Mouse (Mus musculus): Measurements from ENCODE around the gene Lbx1. TPM values are rescaled to one million over a fixed set of nuclear protein-coding genes. Genes with fewer than 3 reads are reported as not detected.

The Lbx1 gene
- 0.20 and 1.0 TPM in 2 replicates for polyA plus RNA-seq (2016; fragmentation: Nextera tagmentation; extraction: Ambion mirVana)

DNA sequence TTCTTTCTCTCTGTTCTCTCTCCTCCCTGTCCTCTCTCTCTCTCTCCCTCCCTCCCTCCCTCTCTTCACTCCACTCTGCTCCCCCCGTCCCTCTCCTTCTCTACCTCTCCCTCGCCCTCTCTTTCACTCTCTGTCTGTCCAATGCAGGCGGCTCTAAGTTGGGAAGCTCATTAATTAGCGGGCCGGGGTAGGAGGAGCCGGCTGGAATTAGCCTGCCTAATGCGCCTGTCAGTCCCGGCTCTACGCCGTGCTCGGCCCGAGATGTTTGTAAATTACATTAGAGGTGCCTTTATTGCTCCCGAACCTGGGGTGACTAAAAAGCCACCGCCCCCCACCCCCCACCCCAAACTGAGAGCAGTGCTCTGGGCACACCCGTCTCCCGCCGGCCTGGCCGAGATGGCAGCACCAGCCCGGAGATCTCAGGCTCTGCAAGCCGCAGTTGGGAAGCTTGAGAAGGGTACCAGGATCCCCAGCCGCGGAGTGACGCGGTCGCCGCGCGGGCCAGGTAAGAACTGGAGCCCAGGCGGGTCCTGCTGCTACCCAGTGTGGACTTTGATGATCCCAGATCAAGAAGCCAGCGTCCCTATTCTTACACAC lies at the start of gene Lbx1:
Gene Lbx1 (minus strand): TSS at position 47 of the 597 bp plus-strand sequence.
- DNase-seq (ENCODE audit: low spot score) = no peak
- no peaks in the 10 kb centered on the region for H3K36me3 ChIP-seq
- peaks cover 98% of the 10 kb centered on the region for H3K27me3 ChIP-seq (ENCODE audit: insufficient read depth, poor library complexity, severe bottlenecking)
- H3K4me1 ChIP-seq = peaks cover 46% of the 10 kb centered on the region
- 0% methylated on average over 30 of the region's 30 CpGs for WGBS
- peak within 1 kb of the TSS; percentile 53; the same call in 1 of the 2 replicates for H3K27ac ChIP-seq
- peak within 1 kb of the TSS; percentile 58 for H3K4me3 ChIP-seq
- no peaks in the 10 kb centered on the region for H3K9me3 ChIP-seq

DNA sequence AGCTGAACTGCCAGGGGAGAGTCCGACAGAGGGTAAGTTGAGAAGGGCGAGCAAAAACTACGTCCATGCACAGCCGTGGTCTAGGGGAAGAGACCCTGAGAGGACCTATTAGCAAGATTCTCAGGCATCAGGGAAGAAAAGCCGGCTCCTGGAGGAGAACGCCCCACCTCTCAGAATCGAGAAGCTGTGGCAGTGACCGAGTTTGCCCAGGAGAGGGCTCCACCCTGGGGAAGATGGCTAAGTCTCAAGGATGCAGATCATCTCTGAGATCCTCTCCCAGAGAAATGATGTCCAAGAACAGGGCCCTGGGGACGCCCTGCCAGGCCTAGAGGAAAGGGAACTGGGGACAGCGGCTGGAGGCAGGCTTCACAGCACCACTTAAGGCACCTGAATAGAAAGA lies 47.7 kb upstream of the Lbx1 start:
- peaks cover 17% of the 10 kb centered on the region for H3K4me1 ChIP-seq
- H3K4me3 ChIP-seq = peak overlapping the region; percentile 43
- peak; percentile 80 for DNase-seq (ENCODE audit: low spot score)
- no peaks in the 10 kb centered on the region for H3K36me3 ChIP-seq
- 7% methylated on average over 10 of the region's 10 CpGs for WGBS
- no peak overlapping the region for H3K27ac ChIP-seq
- H3K27me3 ChIP-seq (ENCODE audit: insufficient read depth, poor library complexity, severe bottlenecking) = peaks cover 25% of the 10 kb centered on the region; the same call in 1 of the 2 replicates
- no peaks in the 10 kb centered on the region for H3K9me3 ChIP-seq

DNA sequence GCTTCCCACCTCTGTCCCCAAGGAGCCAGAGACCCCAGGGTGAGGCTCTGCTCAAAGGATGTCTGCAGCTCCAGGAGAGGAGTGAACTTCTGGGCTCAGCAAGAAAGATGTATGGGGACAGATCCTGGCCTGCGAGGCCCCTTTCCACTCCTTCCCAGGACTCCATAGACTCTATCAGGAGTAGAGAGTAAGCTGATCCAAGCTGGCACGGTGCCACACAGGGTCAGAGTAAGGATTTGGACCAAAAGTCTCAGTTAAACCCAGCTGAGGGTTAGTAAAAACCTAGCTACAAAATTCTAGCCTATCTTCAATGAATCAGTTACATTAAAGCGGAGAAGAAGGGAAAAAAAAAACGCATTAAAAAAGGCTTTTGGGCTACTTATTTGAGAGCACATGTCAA lies 40.6 kb upstream of the Lbx1 start:
- Histone ChIP-seq H3K4me1 (peaks cover 14% of the 10 kb centered on the region), H3K9me3 (no peaks in the 10 kb centered on the region), H3K4me3 (no peak overlapping the region), H3K36me3 (no peaks in the 10 kb centered on the region), H3K27ac (no peak overlapping the region), H3K27me3 (ENCODE audit: insufficient read depth, poor library complexity, severe bottlenecking) (peaks cover 14% of the 10 kb centered on the region; the same call in 1 of the 2 replicates)
- no peak for DNase-seq (ENCODE audit: low spot score)
- 67% methylated on average over 4 of the region's 4 CpGs for WGBS

DNA sequence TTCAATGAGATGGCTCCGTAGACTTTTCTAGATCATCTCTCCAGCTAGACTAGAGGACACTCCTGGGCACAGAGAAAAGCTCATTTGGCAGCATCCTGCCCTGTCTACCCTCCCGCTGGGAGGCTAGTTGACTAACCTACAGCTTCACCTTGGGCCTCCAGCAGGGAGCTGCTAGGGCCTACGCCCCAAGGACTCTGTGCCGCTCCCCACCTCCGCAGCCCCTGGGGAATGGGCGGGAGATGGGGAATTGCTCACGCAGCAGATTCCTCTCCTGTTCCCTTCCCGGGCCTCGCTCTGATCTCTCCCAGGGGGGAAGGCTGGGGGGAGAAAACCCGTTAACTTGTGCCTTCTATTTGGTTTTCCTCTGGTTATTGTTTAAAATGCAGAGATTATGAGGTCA lies 36.4 kb upstream of the Lbx1 start:
- WGBS = 25% methylated on average over 10 of the region's 10 CpGs
- no peak for DNase-seq (ENCODE audit: low spot score)
- Histone ChIP-seq H3K4me1 (peaks cover 26% of the 10 kb centered on the region), H3K27me3 (ENCODE audit: insufficient read depth, poor library complexity, severe bottlenecking) (peaks cover 28% of the 10 kb centered on the region), H3K9me3 (no peaks in the 10 kb centered on the region), H3K36me3 (no peaks in the 10 kb centered on the region), H3K27ac (0 out of 2 replicates have a peak overlapping the region, but pooled peaks have one; percentile 36), H3K4me3 (no peak overlapping the region)

DNA sequence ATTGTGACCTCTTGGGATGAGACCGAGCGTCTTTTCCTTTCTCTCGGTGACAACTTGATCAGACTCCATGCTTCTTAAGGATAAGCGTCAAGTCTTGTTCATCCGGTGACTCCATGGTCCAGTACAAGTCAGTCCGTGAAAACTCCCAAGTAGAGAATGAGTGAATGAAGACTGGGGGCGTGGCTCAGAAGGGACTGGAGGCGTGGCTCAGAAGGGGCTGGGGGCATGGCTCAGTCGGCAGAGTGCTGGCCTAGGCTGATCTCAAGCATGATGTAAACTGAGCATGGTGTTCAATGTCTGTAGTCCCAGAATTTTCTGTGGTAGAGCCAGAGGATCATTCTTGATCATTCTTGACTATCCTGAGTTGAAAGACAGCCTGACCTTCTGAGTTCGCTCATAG lies 27.4 kb upstream of the Lbx1 start:
- H3K4me3 ChIP-seq = no peak overlapping the region
- H3K36me3 ChIP-seq = no peaks in the 10 kb centered on the region
- H3K27me3 ChIP-seq (ENCODE audit: insufficient read depth, poor library complexity, severe bottlenecking) = peaks cover 14% of the 10 kb centered on the region; the same call in 1 of the 2 replicates
- no peaks in the 10 kb centered on the region for H3K9me3 ChIP-seq
- H3K27ac ChIP-seq = no peak overlapping the region
- DNase-seq (ENCODE audit: low spot score) = no peak
- 65% methylated on average over 10 of the region's 10 CpGs for WGBS
- H3K4me1 ChIP-seq = peaks cover 5% of the 10 kb centered on the region; the same call in 1 of the 2 replicates

DNA sequence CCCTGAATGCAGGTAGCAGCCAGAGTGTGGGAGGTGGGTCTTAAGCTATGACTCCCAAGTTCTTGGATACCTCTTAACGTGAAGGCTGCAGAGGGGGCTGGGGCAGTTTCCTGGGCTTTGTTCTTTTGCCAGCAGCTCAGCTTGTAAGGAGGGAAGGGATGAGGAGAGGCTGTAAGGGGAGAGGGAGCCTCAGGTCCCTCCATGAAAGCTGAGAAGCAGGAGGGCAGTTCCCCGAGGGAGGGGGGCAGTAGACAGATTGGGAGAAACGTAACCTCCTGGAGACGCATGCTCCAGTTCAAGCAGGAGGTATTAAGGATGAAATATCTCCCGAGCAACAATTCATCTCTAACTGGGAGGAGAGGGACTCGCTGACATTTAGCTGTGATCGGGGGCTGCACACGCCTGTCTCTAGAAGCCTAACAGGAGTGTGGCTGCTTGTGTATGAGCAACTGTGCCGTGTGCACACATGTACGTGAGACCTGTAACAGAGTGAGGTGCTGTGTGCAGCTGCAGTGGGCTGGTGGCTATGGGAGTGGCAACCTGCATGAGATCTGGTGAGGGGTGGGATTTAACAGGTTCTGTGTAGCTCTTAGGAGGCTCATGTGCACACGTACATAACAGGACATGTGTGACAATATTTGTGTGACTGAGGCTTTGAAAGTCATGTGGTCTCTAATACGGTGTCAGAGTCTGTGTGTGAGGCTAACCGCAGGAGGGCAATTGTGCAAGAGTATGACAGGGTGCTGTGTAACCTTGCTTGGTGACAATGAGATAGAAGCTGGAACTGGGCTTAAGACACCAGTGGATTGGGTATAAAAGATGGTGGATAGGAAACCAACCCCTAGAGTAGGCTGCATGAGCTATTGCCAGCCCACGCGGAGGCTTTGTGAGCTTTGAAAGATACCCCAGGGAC lies 22.1 kb upstream of the Lbx1 start:
- no peaks in the 10 kb centered on the region for H3K36me3 ChIP-seq
- H3K4me1 ChIP-seq = peaks cover 6% of the 10 kb centered on the region; the same call in 1 of the 2 replicates
- peaks cover 27% of the 10 kb centered on the region; the same call in 1 of the 2 replicates for H3K27me3 ChIP-seq (ENCODE audit: insufficient read depth, poor library complexity, severe bottlenecking)
- H3K9me3 ChIP-seq = no peaks in the 10 kb centered on the region
- H3K27ac ChIP-seq = no peak overlapping the region
- WGBS = 56% methylated on average over 15 of the region's 15 CpGs
- DNase-seq (ENCODE audit: low spot score) = no peak
- H3K4me3 ChIP-seq = no peak overlapping the region

DNA sequence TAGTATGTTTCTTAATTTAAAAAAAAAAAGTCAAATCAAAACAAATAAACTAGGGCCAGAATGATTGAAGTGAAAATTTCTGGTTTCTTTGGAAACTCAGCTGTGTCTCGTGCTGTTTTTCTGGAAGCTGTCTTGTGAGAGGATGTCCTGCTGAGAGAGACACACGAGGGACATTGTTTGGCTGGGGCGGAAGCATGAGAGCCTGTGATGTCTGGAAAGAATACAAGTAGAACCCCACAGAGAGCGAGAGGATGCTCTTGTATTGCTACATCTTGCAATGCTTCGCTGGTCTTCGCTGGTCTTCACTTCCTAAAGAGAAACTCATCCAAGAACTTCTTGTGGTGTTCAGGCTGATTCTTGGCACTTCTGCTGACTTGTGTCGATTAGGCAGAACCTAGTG lies 19.2 kb upstream of the Lbx1 start:
- 75% methylated on average over 7 of the region's 7 CpGs for WGBS
- Histone ChIP-seq H3K36me3 (no peaks in the 10 kb centered on the region), H3K27ac (no peak overlapping the region), H3K4me1 (0 out of 2 replicates have a peak, but pooled peaks cover 5% of the 10 kb centered on the region), H3K4me3 (no peak overlapping the region), H3K9me3 (no peaks in the 10 kb centered on the region), H3K27me3 (ENCODE audit: insufficient read depth, poor library complexity, severe bottlenecking) (peaks cover 54% of the 10 kb centered on the region)
- no peak for DNase-seq (ENCODE audit: low spot score)

DNA sequence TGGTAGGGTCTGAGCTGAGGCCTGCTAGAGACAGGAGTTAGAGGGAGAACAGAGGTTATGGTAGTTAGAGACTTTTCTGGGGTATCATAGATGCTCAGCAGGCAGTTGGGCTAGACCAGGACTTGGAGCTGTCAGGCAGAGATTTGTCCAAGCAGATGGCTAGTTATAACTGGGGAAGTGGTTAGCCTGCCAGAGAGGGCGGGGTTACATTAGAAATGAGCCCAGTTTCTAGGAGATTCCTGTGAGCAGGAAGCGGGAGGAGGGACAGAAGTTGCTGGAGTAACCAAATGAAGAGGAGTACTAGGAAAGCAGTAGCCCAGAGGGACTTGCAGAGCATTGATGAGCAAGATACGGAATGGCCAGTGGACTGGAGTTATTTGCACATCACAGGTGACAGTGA lies 16.8 kb upstream of the Lbx1 start:
- Histone ChIP-seq H3K4me3 (no peak overlapping the region), H3K27me3 (ENCODE audit: insufficient read depth, poor library complexity, severe bottlenecking) (peaks cover 59% of the 10 kb centered on the region), H3K9me3 (no peaks in the 10 kb centered on the region), H3K36me3 (no peaks in the 10 kb centered on the region), H3K4me1 (0 out of 2 replicates have a peak, but pooled peaks cover 5% of the 10 kb centered on the region), H3K27ac (no peak overlapping the region)
- DNase-seq (ENCODE audit: low spot score) = no peak
- 53% methylated on average over 3 of the region's 3 CpGs for WGBS

DNA sequence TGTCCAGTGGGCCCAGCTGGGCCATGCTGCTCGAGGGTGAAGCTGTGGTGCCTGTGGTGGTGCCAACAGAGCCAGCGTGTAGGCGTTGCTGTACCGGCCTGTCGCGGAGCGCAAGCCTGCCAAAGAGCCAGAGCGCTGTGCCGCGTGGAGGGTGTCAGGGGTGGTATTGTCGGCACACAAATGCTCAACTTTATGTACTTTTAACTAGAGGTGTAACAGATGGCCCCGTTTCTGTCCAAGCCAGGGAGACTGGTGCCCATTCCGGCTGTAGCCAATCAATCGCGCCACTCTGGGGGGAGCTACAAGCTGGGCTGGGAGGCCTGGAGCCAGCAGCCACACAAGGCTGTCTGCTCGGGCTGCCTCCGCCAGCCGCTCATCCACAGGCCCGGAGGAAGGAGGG lies 13.1 kb upstream of the Lbx1 start:
- Histone ChIP-seq H3K27ac (no peak overlapping the region), H3K4me1 (peaks cover 9% of the 10 kb centered on the region; the same call in 1 of the 2 replicates), H3K27me3 (ENCODE audit: insufficient read depth, poor library complexity, severe bottlenecking) (peaks cover 87% of the 10 kb centered on the region), H3K36me3 (no peaks in the 10 kb centered on the region), H3K4me3 (no peak overlapping the region), H3K9me3 (no peaks in the 10 kb centered on the region)
- DNase-seq (ENCODE audit: low spot score) = no peak
- 71% methylated on average over 19 of the region's 19 CpGs for WGBS

DNA sequence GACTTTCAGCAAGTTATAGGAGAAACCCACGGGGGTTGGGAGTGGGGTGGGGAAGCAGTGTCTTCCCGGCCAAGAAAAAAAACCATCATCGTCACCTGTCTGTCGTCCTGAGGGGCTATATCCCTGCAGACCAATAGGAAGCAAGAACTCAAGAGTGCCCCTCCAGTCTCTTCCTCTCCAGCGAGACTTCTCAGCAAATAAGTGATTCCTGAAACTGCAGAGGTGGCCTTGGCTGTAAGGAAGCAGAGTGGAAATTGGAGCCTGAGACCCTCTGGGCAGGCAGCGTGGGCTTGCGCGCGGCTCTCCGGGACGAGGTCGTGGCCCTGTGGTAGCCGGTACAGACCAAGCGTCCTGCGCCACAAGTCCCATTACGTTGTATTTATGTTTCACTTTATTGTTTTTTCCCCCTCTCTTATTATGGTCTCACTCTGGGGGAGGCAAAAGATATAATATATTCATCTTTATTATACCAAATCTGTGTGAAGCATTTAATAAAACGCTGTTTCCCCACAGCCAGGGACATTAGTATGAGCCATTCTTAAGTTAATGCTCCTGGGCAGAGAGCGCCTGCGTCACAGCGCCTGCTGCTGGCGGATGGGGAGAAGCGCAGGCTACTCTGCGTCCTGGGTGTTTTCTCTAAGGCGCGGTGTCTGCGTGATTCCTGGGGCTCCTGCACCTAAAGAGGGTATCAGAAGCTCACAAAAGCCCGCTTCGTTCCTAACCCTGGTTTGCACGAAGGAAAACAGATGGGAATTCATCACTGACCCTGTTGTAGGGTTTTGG lies 8.5 kb upstream of the Lbx1 start:
- Histone ChIP-seq H3K4me3 (peak overlapping the region; percentile 39), H3K4me1 (peaks cover 13% of the 10 kb centered on the region), H3K27ac (no peak overlapping the region), H3K9me3 (no peaks in the 10 kb centered on the region), H3K36me3 (no peaks in the 10 kb centered on the region), H3K27me3 (ENCODE audit: insufficient read depth, poor library complexity, severe bottlenecking) (peaks cover 98% of the 10 kb centered on the region)
- WGBS = 1% methylated on average over 29 of the region's 29 CpGs
- DNase-seq (ENCODE audit: low spot score) = no peak

DNA sequence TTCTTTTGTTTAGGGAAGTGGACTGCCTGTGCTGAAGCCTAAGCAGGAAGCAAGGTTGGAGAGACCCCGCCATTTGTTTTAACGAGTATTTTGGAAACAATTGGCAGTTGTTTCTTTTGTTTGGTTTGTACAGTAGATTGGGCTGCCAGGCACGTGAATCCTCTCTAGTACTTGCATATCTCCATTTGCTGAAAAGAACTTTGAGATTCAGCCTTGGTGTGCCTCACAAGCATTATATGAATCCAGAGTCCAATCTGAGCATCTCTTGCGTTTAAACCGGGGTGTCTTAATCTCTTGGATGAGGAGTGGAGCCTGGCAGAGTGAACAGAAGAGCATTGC lies 7.6 kb upstream of the Lbx1 start:
- no peak overlapping the region for H3K27ac ChIP-seq
- H3K9me3 ChIP-seq = no peaks in the 10 kb centered on the region
- WGBS = 5% methylated on average over 5 of the region's 5 CpGs
- no peak for DNase-seq (ENCODE audit: low spot score)
- H3K36me3 ChIP-seq = no peaks in the 10 kb centered on the region
- no peak overlapping the region for H3K4me3 ChIP-seq
- H3K4me1 ChIP-seq = peaks cover 13% of the 10 kb centered on the region
- peaks cover 98% of the 10 kb centered on the region for H3K27me3 ChIP-seq (ENCODE audit: insufficient read depth, poor library complexity, severe bottlenecking)

DNA sequence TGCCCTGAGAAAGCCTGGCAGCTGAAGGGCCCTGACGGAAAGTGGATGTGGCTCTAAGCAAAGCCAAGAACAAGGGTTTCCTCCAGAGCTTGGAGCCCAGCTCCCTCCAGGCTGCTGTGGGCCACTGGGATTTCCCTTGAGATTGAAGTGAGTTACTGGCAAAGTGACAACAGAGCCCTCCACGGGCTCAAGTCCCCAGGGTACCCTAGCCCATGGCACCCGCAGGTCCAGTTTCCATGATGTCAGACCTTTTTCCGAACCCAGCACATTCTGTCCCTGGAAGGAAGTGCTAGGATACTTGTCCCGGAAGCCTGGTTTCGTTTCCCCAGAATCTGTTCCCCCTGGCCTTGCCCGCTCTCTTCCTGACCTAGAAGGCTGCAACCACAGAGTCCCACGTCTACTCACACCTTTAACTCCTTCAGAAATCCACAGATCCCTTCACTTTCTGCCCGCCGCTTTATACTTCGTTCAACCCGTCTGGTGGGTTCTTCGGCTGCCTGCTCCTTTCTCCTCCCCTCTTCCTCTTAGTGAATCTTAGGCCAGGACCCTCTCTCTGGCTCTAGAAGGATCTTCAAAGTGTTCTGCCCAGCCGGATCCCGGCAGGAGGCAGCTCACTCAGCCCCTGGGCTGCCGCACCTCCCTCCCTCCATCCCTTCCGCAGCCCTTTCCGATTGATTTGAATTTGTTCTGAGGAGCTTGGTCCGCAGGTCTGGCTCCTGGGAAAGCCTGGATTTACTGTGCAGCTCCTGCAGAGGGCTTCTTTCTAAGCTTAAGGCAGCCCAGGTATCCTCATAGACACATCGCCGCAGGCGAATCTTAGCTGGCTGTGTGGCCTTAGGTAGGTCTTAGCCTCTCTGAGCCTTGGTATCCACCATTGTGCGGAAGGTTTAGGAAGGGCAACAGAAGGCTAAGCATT lies 7.0 kb upstream of the Lbx1 start:
- H3K4me3 ChIP-seq = peak overlapping the region; percentile 29
- 2% methylated on average over 23 of the region's 23 CpGs for WGBS
- H3K9me3 ChIP-seq = no peaks in the 10 kb centered on the region
- no peak for DNase-seq (ENCODE audit: low spot score)
- peaks cover 99% of the 10 kb centered on the region for H3K27me3 ChIP-seq (ENCODE audit: insufficient read depth, poor library complexity, severe bottlenecking)
- H3K4me1 ChIP-seq = peaks cover 13% of the 10 kb centered on the region
- H3K36me3 ChIP-seq = no peaks in the 10 kb centered on the region
- no peak overlapping the region for H3K27ac ChIP-seq

Measured in heart, embryonic 10.5 days (tissue).